Mouse (Mus musculus) small intestine, adult 2 months (tissue): ENCODE results near the gene Il12a.

ENCODE experiments used
- CTCF ChIP-seq: fragments of 200-500 bp; IDR thresholded peaks from 2 replicates; pipeline ENCODE4 v1.5.1; 2012; ENCODE audit warnings: low read depth, mild to moderate bottlenecking, control low read depth, inconsistent platforms, low read length, moderate library complexity, mixed read lengths; ENCODE audit not compliant: insufficient replicate concordance, insufficient read length; ENCODE audit errors: extremely low read depth
- POLR2A ChIP-seq: fragments of 200-500 bp; IDR thresholded peaks from 2 replicates; pipeline ENCODE4 v1.6.1; 2012; ENCODE audit warnings: low read depth, mild to moderate bottlenecking, control low read depth, inconsistent platforms, low read length, moderate library complexity

- TF ChIP-seq CTCF (no peak), POLR2A (no peak)
Observed at GRCm38 (mm10) chr3:68691100-68691778, 795 bp downstream of the Il12a start.
